Mouse (Mus musculus) neutrophil, adult 65 days (primary cell): ENCODE measurements around the gene Olfr325. TPM values are rescaled to one million over a fixed set of nuclear protein-coding genes. Genes with fewer than 3 reads are reported as not detected.

Source experiments
- total RNA-seq: library from RNA; stranded (reverse); gene quantifications from 2 replicates; pipeline ENCODE4 v1.2.4, GENCODE M21; 2023

The Olfr325 gene
- total RNA-seq: not detected in 2 replicates

DNA sequence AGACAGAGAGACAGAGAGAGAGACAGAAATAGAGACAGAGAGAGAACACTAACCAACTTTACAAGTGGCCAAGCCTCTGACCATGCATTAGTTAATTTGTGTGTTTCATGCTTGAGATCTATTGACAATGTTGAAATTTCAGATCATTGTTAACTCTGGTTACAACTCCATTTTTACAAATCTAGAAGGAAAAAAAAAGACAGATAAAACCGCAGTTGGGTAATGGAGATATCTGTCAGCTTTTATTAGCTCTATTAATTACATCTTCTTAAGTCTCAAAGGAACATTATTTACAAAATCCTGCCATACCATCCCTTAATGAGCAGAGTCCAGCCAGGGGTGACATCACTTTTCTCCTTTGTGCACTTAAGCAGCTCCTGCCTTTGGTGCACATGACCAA lies at the start of gene Olfr325:
Gene Olfr325, plus strand, starts transcription at position 301 of the 400 bp plus-strand sequence.

DNA sequence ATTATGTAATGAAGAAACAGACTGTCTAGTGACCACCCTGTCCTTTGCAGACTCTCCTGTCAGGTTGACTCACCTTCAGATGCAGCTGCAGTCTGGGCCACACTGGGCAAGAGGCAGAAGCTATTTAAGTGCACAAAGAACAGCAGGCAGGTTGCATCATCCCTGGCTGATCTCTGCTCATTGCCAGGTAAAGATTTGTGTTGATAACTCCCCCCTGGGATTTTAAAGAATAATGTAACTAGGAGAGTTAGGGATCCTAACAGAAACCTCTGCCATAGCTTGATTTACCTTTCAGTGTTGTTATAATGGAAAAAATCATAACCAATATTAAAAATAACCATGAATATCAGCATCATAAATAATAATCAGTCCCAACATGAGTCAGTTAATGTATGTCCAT lies 42.8 kb upstream of the Olfr325 start, which contains the start of gene Olfr330:
Gene Olfr330, minus strand, starts transcription at position 101 of the 400 bp plus-strand sequence.

GRCm38 (mm10) chr11:58546322-58546721 lies 31.2 kb upstream of the Olfr325 start, which contains the start of gene Olfr329-ps:
Olfr329-ps (minus strand) TSS chr11:58546422.

DNA sequence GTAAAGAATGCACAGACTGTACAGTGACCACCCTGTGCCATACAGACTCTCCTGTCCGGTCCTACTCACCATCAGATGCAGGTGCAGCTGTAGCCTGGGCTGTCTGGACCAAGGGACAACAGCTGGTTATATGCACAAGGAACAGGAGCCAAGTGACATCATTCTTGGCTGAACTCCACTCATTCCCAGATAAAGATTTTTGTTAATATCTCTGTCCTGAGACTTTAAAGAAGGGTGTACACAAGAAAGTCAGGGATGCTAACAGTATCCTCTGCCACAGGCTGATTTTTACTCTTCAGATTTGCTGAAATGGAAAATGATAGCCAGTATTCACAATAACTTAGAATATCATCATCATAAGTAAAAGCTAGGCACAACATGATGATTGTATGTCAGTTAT lies 22.0 kb upstream of the Olfr325 start, which contains the start of gene Olfr328:
Gene Olfr328, minus strand, starts transcription at position 101 of the 400 bp plus-strand sequence.

DNA sequence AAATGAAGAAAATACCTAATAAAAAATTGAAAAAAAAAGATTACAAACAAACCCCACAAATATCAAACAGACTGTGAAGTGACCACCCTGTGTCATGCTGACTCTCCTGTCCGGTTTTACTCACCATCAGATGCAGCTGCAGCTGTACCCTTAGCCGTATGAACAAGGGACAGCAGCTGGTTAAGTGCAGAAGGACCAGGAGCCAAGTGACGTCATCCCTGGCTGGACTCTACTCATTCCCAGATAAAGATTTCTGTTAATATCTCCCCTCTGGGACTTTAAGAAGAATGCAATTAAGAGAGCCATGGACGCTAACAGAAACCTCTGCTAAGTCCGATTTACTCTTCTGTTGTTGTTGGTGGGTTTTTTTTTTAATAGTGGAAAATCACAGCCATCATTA lies 7.1 kb upstream of the Olfr325 start, which contains the start of gene Olfr224:
Gene Olfr224, minus strand, starts transcription at position 149 of the 400 bp plus-strand sequence.

DNA sequence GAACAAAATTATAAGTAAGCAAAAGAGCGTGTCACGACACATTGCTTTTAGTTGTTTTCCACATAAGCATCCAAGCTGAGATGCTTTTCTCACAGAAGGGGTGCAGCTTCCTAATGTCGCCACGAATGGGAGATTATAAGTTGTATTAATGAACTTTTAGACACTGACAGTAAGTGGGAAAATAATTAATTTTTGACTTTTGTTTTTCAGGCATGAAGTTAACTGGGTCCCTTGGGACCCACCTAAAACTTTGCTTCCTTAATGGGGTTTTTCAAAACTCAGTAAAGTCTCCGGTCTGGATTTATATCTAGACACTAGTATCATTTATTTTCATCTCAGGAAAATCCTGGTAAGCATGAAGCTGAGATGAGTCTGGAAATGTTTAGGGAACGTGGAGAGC lies 17.3 kb downstream of the Olfr325 start, which contains the start of gene Olfr324:
Gene Olfr324, plus strand, starts transcription at position 301 of the 400 bp plus-strand sequence.

DNA sequence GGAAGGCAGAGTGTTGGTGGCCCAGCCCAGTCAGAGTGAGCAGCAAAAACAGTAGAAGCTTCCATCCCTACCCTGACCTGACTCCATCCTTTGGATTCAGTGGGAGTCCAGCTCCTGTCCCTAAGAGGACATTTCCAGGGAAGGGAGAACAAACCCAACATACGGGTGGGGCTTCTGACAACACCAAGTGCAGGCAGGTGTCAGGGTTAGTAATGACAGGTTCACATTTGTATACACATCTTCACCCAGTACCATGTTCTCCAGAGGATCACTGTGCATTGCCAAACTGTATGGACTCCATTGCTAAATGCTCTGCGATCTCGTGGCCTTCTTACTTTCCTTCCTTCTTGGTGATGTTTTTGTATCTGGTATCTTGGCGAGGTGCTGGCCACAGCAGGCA lies 38.4 kb downstream of the Olfr325 start, which contains the start of gene 2210407C18Rik:
Gene 2210407C18Rik, minus strand, starts transcription at position 101 of the 400 bp plus-strand sequence.

DNA sequence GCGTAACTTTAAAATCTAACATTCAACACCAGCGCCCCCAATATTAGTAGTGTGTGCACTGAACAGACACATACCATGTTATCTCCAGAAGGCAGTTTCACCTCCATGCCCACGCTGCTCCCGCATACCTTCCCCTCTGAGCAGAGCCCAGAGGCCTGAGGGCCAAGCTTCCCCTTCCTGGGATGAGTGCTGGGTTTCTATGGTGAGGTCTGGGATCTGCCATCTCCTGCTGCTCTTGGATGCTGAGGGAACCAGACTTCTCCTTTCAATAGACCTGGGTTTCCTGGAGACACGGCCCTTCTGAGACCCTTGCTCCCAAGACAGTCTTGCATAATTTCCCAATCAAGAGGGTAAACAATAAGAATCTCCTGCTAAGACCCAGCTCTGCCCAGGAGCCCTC lies 52.9 kb downstream of the Olfr325 start, which contains the start of gene Olfr323:
Gene Olfr323, minus strand, starts transcription at position 101 of the 400 bp plus-strand sequence.

Other genes with a start within 250 kb of the Olfr325 start
- gene Zfp672, start 247.4 kb upstream of the Olfr325 start, total RNA-seq: 13.5 and 20.9 TPM in 2 replicates
- 26.4 and 32.8 TPM in 2 replicates for gene Sh3bp5l, start 247.0 kb upstream of the Olfr325 start, total RNA-seq
- gene Lypd8, start 198.7 kb upstream of the Olfr325 start, total RNA-seq: not detected in 2 replicates
- not detected in 2 replicates for gene 1810065E05Rik, start 156.6 kb upstream of the Olfr325 start, total RNA-seq
- not detected in 2 replicates for gene Gm12253, start 145.2 kb upstream of the Olfr325 start, total RNA-seq
- gene Lypd9, start 124.8 kb upstream of the Olfr325 start, total RNA-seq: not detected in 2 replicates
- not detected in 2 replicates for gene Olfr30, start 115.5 kb upstream of the Olfr325 start, total RNA-seq
- not detected in 2 replicates for gene Olfr332, start 85.2 kb upstream of the Olfr325 start, total RNA-seq
- not detected in 2 replicates for gene Olfr331, start 75.2 kb upstream of the Olfr325 start, total RNA-seq
- not detected in 2 replicates for gene Olfr330, start 42.9 kb upstream of the Olfr325 start, total RNA-seq
- not detected in 2 replicates for gene Olfr329-ps, start 31.3 kb upstream of the Olfr325 start, total RNA-seq
- gene Olfr328, start 22.1 kb upstream of the Olfr325 start, total RNA-seq: 0.18 and 0.32 TPM in 2 replicates
- gene Olfr224, start 7.2 kb upstream of the Olfr325 start, total RNA-seq: not detected in 2 replicates
- gene Olfr324, start 17.4 kb downstream of the Olfr325 start, total RNA-seq: not detected in 2 replicates
- gene 2210407C18Rik, start 38.3 kb downstream of the Olfr325 start, total RNA-seq: not detected in 2 replicates
- not detected in 2 replicates for gene Olfr323, start 52.8 kb downstream of the Olfr325 start, total RNA-seq
- gene Trim58, start 62.7 kb downstream of the Olfr325 start, total RNA-seq: 0.29 and 0.41 TPM in 2 replicates
- gene Olfr322, start 81.1 kb downstream of the Olfr325 start, total RNA-seq: not detected in 2 replicates
- not detected in 2 replicates for gene Olfr320, start 103.4 kb downstream of the Olfr325 start, total RNA-seq
- not detected in 2 replicates for gene Olfr319, start 121.4 kb downstream of the Olfr325 start, total RNA-seq
- 0.13 and 0.25 TPM in 2 replicates for gene Olfr318, start 146.3 kb downstream of the Olfr325 start, total RNA-seq
- not detected in 2 replicates for gene Olfr317, start 161.5 kb downstream of the Olfr325 start, total RNA-seq
- not detected in 2 replicates for gene Olfr316, start 175.0 kb downstream of the Olfr325 start, total RNA-seq
- not detected in 2 replicates for gene Olfr315, start 195.5 kb downstream of the Olfr325 start, total RNA-seq
- gene Olfr314, start 205.2 kb downstream of the Olfr325 start, total RNA-seq: not detected in 2 replicates
- not detected in 2 replicates for gene Fam183b, start 224.2 kb downstream of the Olfr325 start, total RNA-seq
- not detected in 2 replicates for gene Olfr313, start 237.3 kb downstream of the Olfr325 start, total RNA-seq